Mouse (Mus musculus) kidney, embryonic 16.5 days (tissue): ENCODE data around the gene 1110065P20Rik. TPM values are rescaled to one million over a fixed set of nuclear protein-coding genes. Genes with fewer than 3 reads are reported as not detected.
A peak's percentile ranks its signal among the peaks of the same experiment; 100 is the strongest.

ENCODE experiments used
- ATAC-seq: fragments of 200-750 bp; cut with Nextera tagmentation; 2 replicates; pipeline ENCODE4 v1.8.0; 2017; ENCODE audit warnings: moderate TSS enrichment; ENCODE audit not compliant: low FRiP score, low TSS enrichment
- H3K27ac ChIP-seq: fragments of 300-500 bp; sonication (generic); 2 replicates; pipeline ENCODE4 v1.5.1; 2014; ENCODE audit warnings: low read length
- H3K27me3 ChIP-seq: fragments of 300-500 bp; sonication (generic); 2 replicates; pipeline ENCODE4 v1.6.1; 2014; ENCODE audit warnings: low read length, control low read depth, mixed read lengths; ENCODE audit not compliant: insufficient read depth
- H3K36me3 ChIP-seq: fragments of 300-500 bp; sonication (generic); 2 replicates; pipeline ENCODE4 v1.6.1; 2014; ENCODE audit warnings: low read length, control low read depth, mixed read lengths; ENCODE audit not compliant: insufficient read depth
- H3K4me1 ChIP-seq: fragments of 300-500 bp; sonication (generic); 2 replicates; pipeline ENCODE4 v1.6.1; 2014; ENCODE audit warnings: low read length, control low read depth, mixed read lengths; ENCODE audit not compliant: insufficient read depth
- H3K4me2 ChIP-seq: fragments of 300-500 bp; sonication (generic); replicated peaks from 2 replicates; pipeline ENCODE4 v1.6.1; 2014; ENCODE audit warnings: low read depth, low read length
- H3K4me3 ChIP-seq: fragments of 300-500 bp; sonication (generic); 2 replicates; pipeline ENCODE4 v1.5.1; 2014; ENCODE audit warnings: mild to moderate bottlenecking, low read length
- H3K9ac ChIP-seq: fragments of 300-500 bp; sonication (generic); replicated peaks from 2 replicates; pipeline ENCODE4 v1.6.1; 2014; ENCODE audit warnings: low read length
- H3K9me3 ChIP-seq: fragments of 300-500 bp; sonication (generic); 2 replicates; pipeline ENCODE4 v1.6.1; 2016; ENCODE audit warnings: low read length, control low read depth
- WGBS: fragments of 180-500 bp; shearing (Covaris S2); extraction: QIAGEN DNeasy Blood & Tissue Kit; methylation state at CpG from one replicate; pipeline ENCODE4 v1.1.7; 2014; 5-methylcytosine and 5-hydroxymethylcytosine counted together
- polyA plus RNA-seq: library from polyadenylated mRNA; unstranded; fragments of >200 nt; fragmentation: Nextera tagmentation; extraction: Ambion mirVana; gene quantifications from 2 replicates; pipeline ENCODE4 v1.2.1, GENCODE M21; 2015

The 1110065P20Rik gene
- polyA plus RNA-seq, 1 experiment from 2014 or later, result 43.8 TPM

GRCm38 (mm10) chr4:124847573-124847972 lies 3.4 kb downstream of the 1110065P20Rik start:
- Histone ChIP-seq H3K4me1 (peaks cover 21% of the 10 kb centered on the region), H3K4me3 (no peak overlapping the region), H3K27me3 (no peaks in the 10 kb centered on the region), H3K9me3 (no peaks in the 10 kb centered on the region), H3K4me2 (no peak overlapping the region), H3K27ac (no peak overlapping the region), H3K36me3 (peaks cover 6% of the 10 kb centered on the region; the same call in 1 of the 2 replicates), H3K9ac (no peak overlapping the region)
- ATAC-seq, result no peak
- WGBS, result 12% methylated on average over 8 of the region's 8 CpGs

GRCm38 (mm10) chr4:124843493-124843892 lies 7.5 kb downstream of the 1110065P20Rik start:
- ATAC-seq, result peak; percentile 37; the same call in 1 of the 2 replicates
- 0 out of 2 replicates have a peak, but pooled peaks cover 4% of the 10 kb centered on the region for H3K4me1 ChIP-seq
- H3K9ac ChIP-seq, result no peak overlapping the region
- no peak overlapping the region for H3K4me3 ChIP-seq
- H3K36me3 ChIP-seq, result peaks cover 30% of the 10 kb centered on the region
- no peak overlapping the region for H3K4me2 ChIP-seq
- 50% methylated on average over 11 of the region's 11 CpGs for WGBS
- no peak overlapping the region for H3K27ac ChIP-seq
- H3K9me3 ChIP-seq, result peaks cover 4% of the 10 kb centered on the region
- H3K27me3 ChIP-seq, result no peaks in the 10 kb centered on the region

GRCm38 (mm10) chr4:124840998-124841397 lies 10.0 kb downstream of the 1110065P20Rik start:
- Histone ChIP-seq H3K9ac (no peak overlapping the region), H3K4me3 (no peak overlapping the region), H3K4me2 (no peak overlapping the region), H3K27ac (no peak overlapping the region), H3K36me3 (peaks cover 37% of the 10 kb centered on the region), H3K27me3 (no peaks in the 10 kb centered on the region), H3K4me1 (no peaks in the 10 kb centered on the region), H3K9me3 (peaks cover 4% of the 10 kb centered on the region)
- ATAC-seq, result no peak
- WGBS, result 100% methylated on average over 1 of the region's 1 CpGs

GRCm38 (mm10) chr4:124838035-124838700 lies 12.8 kb downstream of the 1110065P20Rik start:
- no peak overlapping the region for H3K9ac ChIP-seq
- no peaks in the 10 kb centered on the region for H3K27me3 ChIP-seq
- no peak overlapping the region for H3K4me2 ChIP-seq
- no peaks in the 10 kb centered on the region for H3K4me1 ChIP-seq
- 88% methylated on average over 14 of the region's 14 CpGs for WGBS
- no peak for ATAC-seq
- H3K36me3 ChIP-seq, result peaks cover 42% of the 10 kb centered on the region
- no peak overlapping the region for H3K4me3 ChIP-seq
- peaks cover 4% of the 10 kb centered on the region for H3K9me3 ChIP-seq
- H3K27ac ChIP-seq, result no peak overlapping the region

GRCm38 (mm10) chr4:124832796-124833195 lies 18.2 kb downstream of the 1110065P20Rik start:
- no peak overlapping the region for H3K9ac ChIP-seq
- no peak overlapping the region for H3K4me2 ChIP-seq
- H3K36me3 ChIP-seq, result peaks cover 15% of the 10 kb centered on the region
- no peak overlapping the region for H3K4me3 ChIP-seq
- no peaks in the 10 kb centered on the region for H3K4me1 ChIP-seq
- H3K27me3 ChIP-seq, result no peaks in the 10 kb centered on the region
- no peak for ATAC-seq
- no peaks in the 10 kb centered on the region for H3K9me3 ChIP-seq
- WGBS, result 94% methylated on average over 10 of the region's 10 CpGs
- H3K27ac ChIP-seq, result no peak overlapping the region

GRCm38 (mm10) chr4:124829671-124830070 lies 21.3 kb downstream of the 1110065P20Rik start:
- Histone ChIP-seq H3K9me3 (no peaks in the 10 kb centered on the region), H3K36me3 (peaks cover 25% of the 10 kb centered on the region; the same call in 1 of the 2 replicates), H3K4me1 (no peaks in the 10 kb centered on the region), H3K4me3 (no peak overlapping the region), H3K9ac (no peak overlapping the region), H3K27me3 (no peaks in the 10 kb centered on the region), H3K27ac (no peak overlapping the region), H3K4me2 (no peak overlapping the region)
- no peak for ATAC-seq
- WGBS, result 67% methylated on average over 5 of the region's 5 CpGs

- Histone ChIP-seq H3K27me3 (no peaks in the 10 kb centered on the region), H3K36me3 (peaks cover 34% of the 10 kb centered on the region), H3K4me1 (no peaks in the 10 kb centered on the region), H3K27ac (no peak overlapping the region), H3K4me2 (no peak overlapping the region), H3K9ac (no peak overlapping the region), H3K9me3 (no peaks in the 10 kb centered on the region), H3K4me3 (no peak overlapping the region)
- WGBS, result 97% methylated on average over 21 of the region's 21 CpGs
- no peak for ATAC-seq
Observed at GRCm38 (mm10) chr4:124825371-124825965, 25.5 kb downstream of the 1110065P20Rik start.

GRCm38 (mm10) chr4:124824967-124825366 lies 26.0 kb downstream of the 1110065P20Rik start:
- H3K4me1 ChIP-seq, result no peaks in the 10 kb centered on the region
- 92% methylated on average over 6 of the region's 6 CpGs for WGBS
- no peak overlapping the region for H3K4me2 ChIP-seq
- H3K9me3 ChIP-seq, result no peaks in the 10 kb centered on the region
- peaks cover 32% of the 10 kb centered on the region for H3K36me3 ChIP-seq
- no peak overlapping the region for H3K4me3 ChIP-seq
- H3K27me3 ChIP-seq, result no peaks in the 10 kb centered on the region
- no peak overlapping the region for H3K27ac ChIP-seq
- no peak overlapping the region for H3K9ac ChIP-seq
- ATAC-seq, result no peak

- no peaks in the 10 kb centered on the region for H3K9me3 ChIP-seq
- no peaks in the 10 kb centered on the region for H3K27me3 ChIP-seq
- peaks cover 9% of the 10 kb centered on the region for H3K4me1 ChIP-seq
- 89% methylated on average over 4 of the region's 4 CpGs for WGBS
- no peak overlapping the region for H3K9ac ChIP-seq
- H3K36me3 ChIP-seq, result peaks cover 19% of the 10 kb centered on the region
- no peak for ATAC-seq
- H3K4me3 ChIP-seq, result no peak overlapping the region
- H3K4me2 ChIP-seq, result no peak overlapping the region
- H3K27ac ChIP-seq, result no peak overlapping the region
Observed at GRCm38 (mm10) chr4:124818832-124819231, 32.2 kb downstream of the 1110065P20Rik start.

- no peak overlapping the region for H3K4me2 ChIP-seq
- H3K9ac ChIP-seq, result no peak overlapping the region
- H3K27ac ChIP-seq, result no peak overlapping the region
- H3K27me3 ChIP-seq, result no peaks in the 10 kb centered on the region
- peaks cover 9% of the 10 kb centered on the region for H3K4me1 ChIP-seq
- H3K36me3 ChIP-seq, result peaks cover 14% of the 10 kb centered on the region
- no peak overlapping the region for H3K4me3 ChIP-seq
- H3K9me3 ChIP-seq, result no peaks in the 10 kb centered on the region
- peak; percentile 94 for ATAC-seq
- 23% methylated on average over 6 of the region's 6 CpGs for WGBS
Observed at GRCm38 (mm10) chr4:124817803-124818202, 33.2 kb downstream of the 1110065P20Rik start.
